ENCODE assay signal across 8 mouse cellular contexts in genomic region chr2:54084737-54085429, GRCm38 (mm10). TPM values are rescaled to one million over a fixed set of nuclear protein-coding genes. Genes with fewer than 3 reads are reported as not detected.
A peak's percentile ranks its signal among the peaks of the same experiment; 100 is the strongest.
DNase-seq lines count a peak whose midpoint lies in the region; ATAC-seq lines count a peak whose summit lies in the region.

No protein-coding gene starts in this region.

- 2% methylated on average over 47 of the region's 51 CpGs for WGBS in heart, embryonic 14.5 days
- under 1% methylated on average over 51 of the region's 51 CpGs for WGBS in hindbrain, embryonic 13.5 days

- peaks cover 8 to 15% of the 10 kb centered on the region in 2 experiments for H3K4me1 ChIP-seq in heart, embryonic 14.5 days (ENCODE audit: control insufficient read depth in 2 of 2, insufficient read depth in 2 of 2, low read length in 2 of 2)
- H3K4me1 ChIP-seq in hindbrain, embryonic 13.5 days (replicated peaks) = peaks cover 24% of the 10 kb centered on the region

- DNase-seq in heart, adult 8-10 months (ENCODE audit: low spot score) = no peak
- DNase-seq in urinary bladder, postnatal 25 days (ENCODE audit: low spot score) = peak; percentile 18
- DNase-seq in urinary bladder, postnatal 10 days (ENCODE audit: low spot score) = no peak
- no peak for DNase-seq in thymus, postnatal 4 days
- no peak for DNase-seq in MN1 (ENCODE audit: low spot score)

- peaks cover 33% of the 10 kb centered on the region for H3K27me3 ChIP-seq in heart, embryonic 14.5 days (ENCODE audit: control insufficient read depth, insufficient read depth, low read length)
- H3K27me3 ChIP-seq in hindbrain, embryonic 13.5 days = peaks cover 3% of the 10 kb centered on the region; the same call in 1 of the 2 replicates

- peak; percentile 76 for ATAC-seq in heart, embryonic 14.5 days (ENCODE audit: insufficient number of reproducible peaks, insufficient read depth, low FRiP score, low read depth)
- ATAC-seq in hindbrain, embryonic 13.5 days (ENCODE audit: low FRiP score) = peak; percentile 85
- ATAC-seq in megakaryocyte progenitor cell, adult 5-6 weeks (replicated peaks; ENCODE audit: poor library complexity) = peak; percentile 22

- H3K9ac ChIP-seq in heart, embryonic 14.5 days (ENCODE audit: low read length) = peak overlapping the region; percentile 58; the same call in 1 of the 2 replicates
- peak overlapping the region; percentile 74 for H3K9ac ChIP-seq in hindbrain, embryonic 13.5 days

- H3K27ac ChIP-seq in heart, embryonic 14.5 days (replicated peaks in 1 of 2; ENCODE audit: control insufficient read depth in 1 of 2, insufficient read depth in 1 of 2, low read depth in 2 of 2, low read length in 2 of 2) = no peak overlapping the region
- H3K27ac ChIP-seq in hindbrain, embryonic 13.5 days = peak overlapping the region; percentile 85

- peak overlapping the region; percentile 49 to 50 for H3K4me3 ChIP-seq in heart, embryonic 14.5 days (ENCODE audit: control insufficient read depth in 1 of 2, insufficient read depth in 1 of 2, low read depth in 1 of 2, low read length in 2 of 2)
- H3K4me3 ChIP-seq in hindbrain, embryonic 13.5 days = peak overlapping the region; percentile 57

- peak overlapping the region; percentile 97 for H3K4me2 ChIP-seq in heart, embryonic 14.5 days (ENCODE audit: low read length)
- H3K4me2 ChIP-seq in hindbrain, embryonic 13.5 days = peak overlapping the region; percentile 86

- no peaks in the 10 kb centered on the region for H3K36me3 ChIP-seq in heart, embryonic 14.5 days (ENCODE audit: control insufficient read depth, insufficient read depth, low read length)
- H3K36me3 ChIP-seq in hindbrain, embryonic 13.5 days = no peaks in the 10 kb centered on the region

- H3K9me3 ChIP-seq in heart, embryonic 14.5 days (ENCODE audit: control insufficient read depth, low read length) = no peaks in the 10 kb centered on the region
- H3K9me3 ChIP-seq in hindbrain, embryonic 13.5 days = no peaks in the 10 kb centered on the region

RNA-seq across cellular contexts. Expression of gene Rprm, which starts 0.5 kb away (rescaled TPM):
- 0.27 and 0.72 TPM in 2 replicates for polyA plus RNA-seq in heart, embryonic 14.5 days (2014; fragmentation: Nextera tagmentation; extraction: Ambion mirVana)
- under 1 TPM in 1 of 4 experiments, not detected in 3; 0.34 TPM for total RNA-seq in heart, adult 8-10 months (2022)
- 135 and 136 TPM in 2 replicates for polyA plus RNA-seq in hindbrain, embryonic 13.5 days (2015; fragmentation: Nextera tagmentation; extraction: Ambion mirVana)
- not detected in 2 replicates for total RNA-seq in megakaryocyte progenitor cell, adult 5-6 weeks (2015)
- not detected in 2 replicates for total RNA-seq in megakaryocyte progenitor cell, adult 5-6 weeks (2017)

Comparison
In these comparisons a context has a peak if more than half of its experiments do, and no peak if none do; other contexts are left out.
1. ATAC-seq: peak in every context shown above with its lines; median percentile 85 in hindbrain, embryonic 13.5 days; 76 in heart, embryonic 14.5 days; 22 in megakaryocyte progenitor cell, adult 5-6 weeks.